Mouse (Mus musculus) left cerebral cortex, postnatal 14 days (tissue): Measurements from ENCODE around the gene Gm17509. TPM values are rescaled to one million over a fixed set of nuclear protein-coding genes. Genes with fewer than 3 reads are reported as not detected.
A peak's percentile ranks its signal among the peaks of the same experiment; 100 is the strongest.
"Not testable (repeated sequence)": the region's sequence is repeated elsewhere in the genome, so short reads cannot be mapped to it uniquely, and the experiment has no call there.

Experiments
- DNase-seq, 2 experiments: peaks; one replicate each; pipeline ENCODE4 v3.0.0; 2021 to 2022; ENCODE audit warnings: low spot score in 2 of 2, mixed read lengths in 1 of 2
- intact Hi-C: fragments of 180-260 bp; cut with DNase I; formaldehyde crosslinking; loops from one replicate; pipeline ENCODE4 v1.15.1; 2025
- total RNA-seq, 2 experiments: library from RNA; stranded (reverse); gene quantifications; 2 replicates each; pipeline ENCODE4 v1.2.3; 2021

Gene Gm17509
- total RNA-seq, 2 experiments from 2014 or later, result 0.66 to 0.72 TPM

DNA sequence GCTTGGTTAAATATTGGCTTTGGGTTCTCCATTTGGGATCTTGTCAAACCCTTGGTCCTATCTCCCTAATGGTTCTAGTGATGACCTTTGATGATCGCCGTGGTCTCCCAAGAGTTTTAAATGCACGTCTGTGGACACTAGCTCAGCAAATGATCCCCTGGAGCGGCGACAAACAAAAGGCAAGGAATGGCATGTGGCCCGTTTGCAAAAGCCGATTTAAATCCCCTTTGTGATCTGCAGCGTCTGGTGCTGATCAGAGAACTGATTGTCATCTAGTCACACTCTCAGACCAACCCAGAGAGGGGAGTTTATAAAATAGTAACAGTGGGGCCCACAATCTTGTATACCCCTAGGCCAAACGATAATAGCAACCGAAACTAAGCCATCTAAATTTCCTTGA is 5.4 kb downstream of the Gm17509 start:
- no peak for DNase-seq
- intact Hi-C loops, result no loop called here

DNA sequence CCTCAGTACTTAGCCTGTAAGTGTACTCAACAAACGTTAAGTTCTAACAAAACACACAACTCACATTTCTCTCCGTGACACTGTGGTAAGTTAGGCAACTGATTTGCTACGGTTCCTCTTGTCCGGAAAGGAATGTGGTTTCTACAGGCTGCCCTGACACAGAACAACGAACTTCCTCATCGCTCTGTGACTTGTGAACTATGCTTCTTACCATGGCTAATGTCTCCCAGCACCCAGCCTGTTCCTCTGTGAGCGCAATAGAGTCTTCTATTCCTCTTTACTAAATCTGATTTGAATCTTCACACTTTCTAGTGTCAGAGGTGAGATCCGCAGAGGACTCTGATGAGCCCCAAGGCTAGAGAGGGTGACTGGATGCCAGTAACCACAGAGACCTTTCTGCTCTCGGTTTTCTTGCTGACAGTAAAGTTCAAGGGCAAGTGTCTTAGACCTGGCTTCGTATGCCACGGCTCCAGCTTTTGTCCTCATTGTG is 9.4 kb downstream of the Gm17509 start:
- intact Hi-C loops, result no loop called here
- DNase-seq, result no peak

DNA sequence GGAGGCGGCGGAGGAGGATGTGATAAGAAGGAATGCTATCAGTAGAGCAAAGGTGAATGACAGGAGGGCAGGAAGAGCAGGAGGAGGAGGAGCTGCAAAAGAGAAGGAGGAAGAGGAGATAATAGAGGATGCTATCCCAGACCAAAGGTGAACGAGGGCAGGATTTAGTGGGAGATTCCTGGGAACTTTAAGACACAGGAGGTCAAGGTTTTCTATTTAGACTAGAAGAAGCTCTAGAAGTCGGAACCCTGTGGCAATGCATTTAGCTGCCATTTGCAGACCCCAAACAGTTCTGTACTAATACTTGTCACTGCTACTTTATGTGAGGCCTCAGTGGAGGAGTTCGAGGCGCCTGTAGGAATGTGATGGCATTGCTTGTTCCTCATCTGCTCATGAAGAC is 12.6 kb downstream of the Gm17509 start, which contains the start of gene Emb:
Gene Emb (plus strand): TSS at position 301 of the 400 bp plus-strand sequence.
- no peak for DNase-seq
- intact Hi-C loops, result no loop called here

DNA sequence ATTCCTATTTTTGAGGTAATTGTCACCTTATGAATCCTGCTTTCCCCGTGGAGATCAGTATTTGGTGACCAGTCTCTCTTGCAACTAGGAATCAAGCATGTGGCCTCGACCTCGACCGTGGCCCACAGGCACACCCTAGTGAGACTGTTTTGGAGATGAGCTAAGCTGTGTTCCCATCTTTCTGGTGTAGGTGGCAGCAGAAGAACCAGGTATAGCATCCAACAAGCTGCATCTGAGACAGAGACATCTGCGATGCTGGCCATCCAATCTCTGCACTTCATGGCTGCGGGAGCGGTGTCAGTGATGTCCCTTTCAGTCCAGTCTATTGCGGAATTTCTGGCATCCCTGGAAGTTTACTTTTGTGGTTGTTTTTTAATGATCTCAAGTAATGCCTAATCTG is 14.8 kb downstream of the Gm17509 start:
- intact Hi-C loops, result no loop called here
- no peak for DNase-seq

DNA sequence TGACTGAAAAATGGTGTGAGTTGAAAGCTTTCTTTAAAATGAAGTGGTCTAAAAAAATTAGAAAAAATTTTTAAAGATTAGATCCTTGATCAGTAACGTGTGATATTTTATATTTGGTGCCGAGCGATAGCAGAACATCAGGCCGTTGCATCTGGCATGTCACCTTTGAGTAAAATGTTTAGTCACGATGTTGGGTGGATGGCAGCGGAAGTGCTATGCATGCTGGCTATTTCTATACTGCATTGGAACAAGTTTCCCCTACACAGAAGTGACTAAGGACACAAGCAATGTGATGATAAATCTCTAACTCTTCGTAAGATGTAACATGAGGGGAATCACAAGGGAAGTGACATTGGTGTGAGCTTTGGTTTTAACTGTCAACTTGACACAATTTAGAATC is 16.2 kb downstream of the Gm17509 start:
- intact Hi-C loops, result no loop called here
- no peak for DNase-seq

DNA sequence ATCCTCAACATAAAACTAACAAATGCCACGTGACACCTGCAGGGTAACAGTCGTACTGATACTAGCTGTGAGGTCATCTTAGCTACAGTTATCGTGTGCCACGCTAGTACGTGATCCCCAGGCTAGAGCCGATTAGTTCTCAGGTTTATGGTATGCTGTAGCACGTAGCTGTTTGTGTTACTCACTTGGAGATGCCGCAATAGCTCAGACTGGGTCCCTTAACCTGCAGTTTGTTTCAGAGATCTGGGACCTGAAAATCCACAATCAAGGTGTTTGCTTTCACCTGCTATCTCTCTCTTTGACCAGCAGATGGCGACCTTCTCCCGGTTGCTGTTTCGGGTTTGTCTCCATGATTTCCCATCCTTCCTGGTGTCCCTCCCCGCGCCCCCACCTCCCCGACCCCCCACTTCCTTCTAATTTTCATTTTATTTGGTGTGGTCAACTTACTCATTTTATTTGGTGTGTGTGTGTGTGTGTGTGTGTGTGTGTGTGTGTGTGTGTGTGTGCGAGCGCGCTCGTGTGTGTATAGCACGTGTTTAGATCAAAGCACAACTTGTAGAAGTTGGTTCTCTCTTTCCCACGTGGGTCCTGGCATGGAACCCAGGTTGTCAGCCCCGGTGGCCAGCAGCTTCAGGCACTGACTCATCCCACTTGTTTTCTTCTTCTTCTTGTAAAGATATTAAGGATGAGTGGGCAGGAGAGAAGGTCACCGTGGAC is 18.0 kb downstream of the Gm17509 start:
- intact Hi-C loops, result loop anchor here (1.0 kb wide), 1 partner anchor 86 kb away; no protein-coding TSS in a partner anchor
- peak in 1 of 2 experiments; percentile 50 for DNase-seq

DNA sequence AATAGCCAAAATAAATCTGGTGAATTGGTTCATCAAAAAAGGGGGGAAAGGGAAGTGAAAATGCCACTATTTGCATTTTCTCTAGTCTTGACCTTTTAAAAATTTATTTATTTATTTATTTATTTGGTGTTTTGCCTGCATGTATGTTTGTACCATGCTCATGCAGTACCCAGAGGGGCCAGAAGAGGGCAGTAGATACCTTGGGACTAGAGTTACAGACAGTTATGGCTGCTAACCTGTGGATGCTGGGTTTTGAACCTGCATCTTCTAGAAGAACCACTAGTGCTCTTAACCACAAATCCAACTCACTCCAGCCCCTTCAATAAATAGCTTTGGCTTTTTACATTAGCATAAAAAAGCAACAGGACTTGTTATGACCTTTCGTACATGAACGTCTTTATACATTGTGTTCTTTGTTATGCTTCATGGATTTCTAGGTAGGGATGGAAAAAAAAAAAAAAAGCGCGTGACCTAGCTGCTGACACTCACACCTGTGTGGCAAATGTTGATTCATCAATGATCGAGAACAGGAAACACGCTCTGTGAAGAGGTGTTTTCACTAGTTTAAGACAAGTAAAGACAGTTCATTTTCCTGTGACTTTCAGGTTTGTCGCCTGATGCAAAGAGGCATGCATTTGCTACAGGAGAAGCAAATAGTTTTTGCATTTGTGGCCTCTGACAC is 22.3 kb downstream of the Gm17509 start:
- peak; percentile 80 to 84 for DNase-seq
- intact Hi-C loops, result no loop called here

DNA sequence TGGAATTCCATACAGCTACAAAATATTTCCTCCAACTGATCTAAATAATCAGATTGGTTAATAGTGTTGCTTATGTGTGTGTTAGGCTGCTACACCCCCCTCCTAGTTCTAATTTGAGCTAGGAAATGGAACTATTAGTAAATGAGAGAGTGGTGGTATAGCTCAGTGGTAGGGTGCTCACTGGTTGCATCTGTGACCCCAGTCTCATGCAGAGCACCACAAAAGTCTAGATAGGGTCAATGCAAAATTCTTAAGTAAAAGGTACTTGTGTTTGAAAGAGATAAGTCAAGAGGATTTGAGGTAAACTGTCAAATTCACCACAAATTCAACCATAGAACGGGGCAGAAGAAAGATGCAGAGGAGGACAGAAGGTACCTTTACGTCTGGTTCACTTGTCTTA is 23.2 kb downstream of the Gm17509 start:
- no peak for DNase-seq
- intact Hi-C loops, result no loop called here

DNA sequence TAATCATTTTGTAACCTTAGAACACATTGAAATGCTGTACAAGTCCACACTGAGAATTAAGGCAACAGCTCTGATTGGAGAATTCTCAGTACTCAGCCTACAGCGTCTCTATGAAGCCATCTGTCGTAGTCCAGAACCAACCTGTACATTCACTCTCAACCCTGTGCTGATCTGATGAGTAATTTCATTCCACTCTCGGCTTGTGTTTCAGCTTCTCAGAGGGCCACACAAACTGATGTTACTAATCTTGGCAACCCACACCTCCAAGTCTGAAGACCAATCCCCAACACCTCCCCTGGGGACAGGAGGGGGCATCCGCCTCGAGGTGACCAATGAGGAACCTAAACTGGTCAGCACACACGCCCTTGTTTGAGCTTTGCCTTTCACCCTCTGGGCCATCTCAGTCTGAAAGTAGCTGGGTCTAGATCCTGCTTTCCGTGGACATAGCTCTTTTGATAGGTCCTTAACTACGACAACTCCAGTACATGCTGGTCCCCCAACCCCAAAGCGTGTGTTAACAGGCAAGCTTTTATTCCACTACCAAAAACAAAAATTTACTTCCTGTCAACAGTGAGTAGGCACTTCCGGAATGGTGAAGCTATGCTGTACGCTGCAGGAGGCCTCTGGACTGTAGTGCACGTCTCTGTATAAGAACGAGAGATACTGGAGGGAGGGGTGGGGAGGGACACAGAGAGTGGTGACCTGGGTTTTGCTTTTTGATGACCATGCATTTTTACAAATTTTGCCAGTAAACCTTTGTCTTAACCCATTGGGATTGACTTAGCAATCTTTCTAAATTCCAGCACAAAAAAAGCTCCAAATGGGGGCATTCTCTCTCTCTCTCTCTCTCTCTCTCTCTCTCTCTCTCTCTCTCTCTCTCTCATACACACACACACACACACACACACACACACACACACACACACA is 25.0 kb downstream of the Gm17509 start:
- DNase-seq, result no peak
- intact Hi-C loops, result no loop called here

DNA sequence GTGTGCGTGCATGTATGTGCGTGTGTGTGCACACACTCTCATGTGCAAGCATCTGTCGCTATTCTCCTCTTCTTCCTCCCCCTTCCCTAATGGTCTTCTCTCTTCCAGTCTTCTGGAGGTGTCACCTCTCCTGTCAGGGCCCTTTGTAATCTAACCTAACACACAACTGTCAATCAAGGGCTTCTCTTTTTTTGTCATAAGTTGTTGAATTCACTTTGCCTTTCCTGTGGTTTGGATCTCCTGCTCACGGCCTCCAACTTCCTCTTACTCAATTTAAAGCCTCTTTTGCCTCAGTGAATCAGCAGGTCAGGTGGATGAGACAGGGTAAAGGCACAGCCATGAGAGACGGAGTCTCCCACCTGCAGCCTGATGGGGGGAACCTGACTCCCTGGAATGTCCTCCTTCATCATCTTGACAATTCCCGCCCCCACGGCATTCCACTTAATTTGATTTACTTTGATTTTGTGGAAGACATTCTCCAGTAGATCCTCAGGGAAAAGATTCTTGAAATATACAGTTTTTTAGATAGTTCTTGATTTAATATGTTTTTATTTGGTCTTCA is 27.4 kb downstream of the Gm17509 start:
- intact Hi-C loops, result no loop called here
- DNase-seq, result no peak

DNA sequence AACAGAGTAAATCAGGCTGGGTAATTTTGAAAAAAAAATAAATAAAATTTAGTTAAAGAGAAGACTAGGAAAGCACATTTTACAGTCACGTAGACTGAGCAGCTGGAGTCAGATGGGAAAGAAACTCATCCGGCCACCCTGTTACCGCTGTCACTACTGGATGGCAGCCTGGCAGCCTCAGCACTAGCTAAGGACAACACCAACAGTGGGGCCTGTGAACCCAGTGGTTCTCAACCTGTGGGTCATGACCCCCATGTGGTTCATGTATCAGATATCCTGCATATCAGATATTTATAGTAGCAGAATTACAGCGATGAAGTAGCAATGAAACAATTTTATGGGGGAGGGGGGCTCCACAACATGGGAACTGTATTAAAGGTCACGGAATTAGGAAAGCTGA is 28.7 kb downstream of the Gm17509 start:
- intact Hi-C loops, result no loop called here
- DNase-seq, result no peak

DNA sequence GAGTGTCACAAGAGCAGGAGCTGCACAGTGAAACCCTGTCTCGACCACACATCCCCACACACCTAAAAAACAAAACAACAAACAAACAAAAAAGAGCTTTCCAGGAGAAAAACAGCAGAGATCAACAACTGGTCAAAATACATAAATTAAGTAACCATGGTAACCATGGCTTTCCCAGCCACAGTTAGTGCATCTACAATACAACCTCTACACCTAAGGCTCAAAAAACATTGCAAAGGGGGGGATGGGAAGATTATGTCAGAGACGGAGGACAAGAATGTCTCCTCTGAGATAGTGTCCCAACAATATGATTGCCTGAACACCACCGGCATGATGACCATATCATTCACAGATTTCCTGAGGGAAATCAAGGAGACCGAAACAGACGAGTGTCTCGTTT is 35.5 kb downstream of the Gm17509 start:
- DNase-seq, result no peak
- intact Hi-C loops, result no loop called here

DNA sequence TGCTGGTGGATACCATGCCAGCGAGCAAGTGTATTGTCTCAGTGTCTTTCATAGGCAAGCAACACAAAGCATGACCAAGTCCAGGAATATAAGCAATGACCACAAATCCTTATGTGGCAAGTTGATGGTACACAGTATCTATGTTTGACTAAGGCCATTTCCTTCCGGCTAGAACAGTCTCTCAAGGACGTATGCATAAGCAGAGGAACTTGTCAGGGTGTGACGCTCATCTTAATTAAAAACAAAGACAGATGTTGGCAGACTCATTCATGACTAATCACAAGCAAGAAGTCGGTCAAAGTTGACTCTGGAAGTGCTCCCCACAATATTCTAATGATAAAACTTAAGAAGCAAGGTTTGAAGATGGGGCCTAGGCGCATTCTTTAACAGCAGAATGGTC is 37.6 kb downstream of the Gm17509 start:
- intact Hi-C loops, result no loop called here
- no peak for DNase-seq

DNA sequence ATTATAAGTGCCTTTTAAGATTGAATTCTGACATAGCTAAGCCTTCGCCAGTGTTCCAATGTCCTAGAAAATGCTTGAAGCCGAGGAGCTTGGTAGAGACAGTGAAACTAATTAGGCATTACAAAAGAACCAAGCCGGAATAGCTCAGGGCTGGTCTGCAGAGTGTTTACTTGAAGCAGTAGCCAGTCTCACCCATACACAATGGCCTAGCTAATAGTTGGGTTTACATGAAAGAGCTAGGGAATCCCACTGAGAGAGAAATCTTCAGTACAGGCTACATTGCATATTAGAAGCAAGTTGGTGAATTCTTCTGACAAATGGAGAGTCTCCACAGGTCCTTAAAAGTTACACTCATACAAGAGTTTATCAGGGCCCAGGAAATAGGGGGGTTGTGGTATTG is 40.0 kb downstream of the Gm17509 start:
- intact Hi-C loops, DNase-seq: not testable (repeated sequence)

Other genes with a start within 250 kb of the Gm17509 start
- 10 to 100 TPM; 30.1 to 31.2 TPM for gene Parp8, start 195.5 kb downstream of the Gm17509 start, total RNA-seq
- gene Emb, start 12.5 kb downstream of the Gm17509 start, total RNA-seq, result 10 to 100 TPM; 21.5 to 25.3 TPM